Mouse (Mus musculus): ENCODE measurements at regions not wholly inside any gene's neighbourhood (a gene's known extent, or its start where the extent isn't known, plus 50 kb on each side); places are given as distances from the start of the nearest gene placed in this dataset.

DNA sequence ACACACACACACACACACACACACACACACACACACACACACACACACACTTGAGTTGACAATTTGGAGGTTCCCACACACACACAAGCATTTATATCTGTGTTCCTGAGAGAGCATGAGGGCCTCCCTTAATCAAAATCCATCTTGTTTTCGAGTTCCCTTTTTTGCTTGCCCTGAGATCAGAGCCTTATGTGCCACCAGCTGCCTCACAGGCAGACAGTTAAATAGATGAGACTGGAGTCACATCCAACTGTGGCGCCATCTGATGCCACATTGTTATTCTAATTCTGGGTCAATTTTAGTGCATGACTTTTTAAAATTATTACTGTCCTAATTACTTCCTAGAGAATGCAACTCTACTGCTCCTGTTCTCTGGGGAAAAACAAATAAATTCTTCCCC is 91.2 kb upstream of the Syndig1 start:
- no peak for DNase-seq (ENCODE audit: low read depth, low spot score)

DNA sequence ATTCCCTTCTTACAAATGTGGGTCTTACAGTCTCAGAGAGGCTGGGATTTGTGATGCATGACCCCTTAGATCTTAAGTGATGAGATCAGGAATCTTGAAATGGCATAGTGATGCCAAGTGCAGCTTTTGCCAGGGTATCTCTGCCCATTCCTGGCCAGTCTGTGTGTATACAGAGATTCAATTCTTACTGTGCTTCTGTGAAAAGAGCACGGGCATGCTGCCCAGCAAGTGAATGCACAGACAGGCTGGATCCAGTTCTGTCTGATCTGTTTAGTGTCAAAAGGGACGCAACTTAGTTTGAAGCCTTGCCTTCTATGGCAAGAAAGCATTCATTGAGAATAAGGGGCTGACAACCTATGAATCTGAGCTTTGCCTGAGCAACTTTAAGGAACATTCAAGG is 89.1 kb upstream of the Syndig1 start:
- no peaks in the 10 kb centered on the region for H3K27me3 ChIP-seq (ENCODE audit: control insufficient read depth in 1 of 2, insufficient read depth in 2 of 2, low read length in 2 of 2)
- H3K36me3 ChIP-seq (ENCODE audit: control insufficient read depth in 1 of 2, insufficient read depth in 2 of 2, low read length in 2 of 2): no peaks in the 10 kb centered on the region
- no peak for DNase-seq (ENCODE audit: low read depth, low spot score)
- no peak overlapping the region for H3K27ac ChIP-seq (ENCODE audit: control insufficient read depth, low read depth, low read length)
- TF ChIP-seq POLR2AphosphoS2 (IDR thresholded peaks at IDR 0.05; ENCODE audit: low read length) (no peak), EP300 (IDR thresholded peaks at IDR 0.05; ENCODE audit: low read depth in 1 of 2, low read length in 2 of 2) (no peak), HCFC1 (IDR thresholded peaks at IDR 0.05; ENCODE audit: low read depth, low read length) (no peak), MAZ (IDR thresholded peaks at IDR 0.05; ENCODE audit: low read depth, low read length) (no peak), USF1 (IDR thresholded peaks at IDR 0.05; ENCODE audit: low read depth, low read length) (no peak), E2F4 (IDR thresholded peaks at IDR 0.05; ENCODE audit: borderline replicate concordance, low read depth, low read length) (no peak), SMC3 (IDR thresholded peaks at IDR 0.05; ENCODE audit: low read depth, low read length) (no peak), TAL1 (IDR thresholded peaks at IDR 0.05; ENCODE audit: low read length) (no peak), MAFK (IDR thresholded peaks at IDR 0.05; ENCODE audit: borderline replicate concordance, low read depth, low read length) (no peak), NRF1 (IDR thresholded peaks at IDR 0.05; ENCODE audit: insufficient read depth, low read depth, low read length, poor library complexity, severe bottlenecking) (no peak), CTCF (IDR thresholded peaks at IDR 0.05 in 2 of 3, conservative IDR thresholded peaks at IDR 0.05 in 1 of 3; ENCODE audit: control insufficient read depth in 1 of 3, insufficient read depth in 1 of 3, low read depth in 2 of 3, low read length in 3 of 3, poor library complexity in 1 of 3, severe bottlenecking in 1 of 3) (no peak), ZKSCAN1 (IDR thresholded peaks at IDR 0.05; ENCODE audit: low read depth, low read length) (no peak), NELFE (IDR thresholded peaks at IDR 0.05; ENCODE audit: low read depth, low read length) (no peak)
- H3K4me1 ChIP-seq (ENCODE audit: control insufficient read depth in 1 of 2, insufficient read depth in 2 of 2, low read length in 2 of 2): no peaks in the 10 kb centered on the region
- no peak overlapping the region for H3K4me3 ChIP-seq (ENCODE audit: control insufficient read depth in 1 of 2, insufficient read depth in 1 of 2, low read depth in 2 of 2, low read length in 2 of 2)
- H3K9me3 ChIP-seq (replicated peaks; ENCODE audit: insufficient read depth, low read length): no peaks in the 10 kb centered on the region
- no peaks in the 10 kb centered on the region for H3K79me2 ChIP-seq (ENCODE audit: control insufficient read depth, insufficient read depth, low read length, poor library complexity)
- no peak overlapping the region for H3K9ac ChIP-seq (ENCODE audit: control insufficient read depth, low read depth, low read length, poor library complexity, severe bottlenecking)

More for the DNA sequence above, 91.2 kb upstream of the Syndig1 start:
- Histone ChIP-seq H3K27ac (ENCODE audit: control insufficient read depth, low read depth, low read length) (no peak overlapping the region), H3K9ac (ENCODE audit: control insufficient read depth, low read depth, low read length, poor library complexity, severe bottlenecking) (no peak overlapping the region), H3K9me3 (replicated peaks; ENCODE audit: insufficient read depth, low read length) (no peaks in the 10 kb centered on the region), H3K4me1 (ENCODE audit: control insufficient read depth in 1 of 2, insufficient read depth in 2 of 2, low read length in 2 of 2) (no peaks in the 10 kb centered on the region), H3K79me2 (ENCODE audit: control insufficient read depth, insufficient read depth, low read length, poor library complexity) (no peaks in the 10 kb centered on the region), H3K36me3 (ENCODE audit: control insufficient read depth in 1 of 2, insufficient read depth in 2 of 2, low read length in 2 of 2) (no peaks in the 10 kb centered on the region), H3K4me3 (ENCODE audit: control insufficient read depth in 1 of 2, insufficient read depth in 1 of 2, low read depth in 2 of 2, low read length in 2 of 2) (no peak overlapping the region), H3K27me3 (ENCODE audit: control insufficient read depth in 1 of 2, insufficient read depth in 2 of 2, low read length in 2 of 2) (no peaks in the 10 kb centered on the region)
- TF ChIP-seq POLR2AphosphoS5 (IDR thresholded peaks at IDR 0.05; ENCODE audit: borderline replicate concordance, low read depth, low read length): no peak
- no peak for TF ChIP-seq UBTF (IDR thresholded peaks at IDR 0.05; ENCODE audit: borderline replicate concordance, insufficient read depth, low read depth, low read length)
- TF ChIP-seq NRF1 (IDR thresholded peaks at IDR 0.05; ENCODE audit: insufficient read depth, low read depth, low read length, poor library complexity, severe bottlenecking): no peak
- TF ChIP-seq RCOR1 (IDR thresholded peaks at IDR 0.05; ENCODE audit: low read depth, low read length): no peak
- TF ChIP-seq NELFE (IDR thresholded peaks at IDR 0.05; ENCODE audit: low read depth, low read length): no peak

Data from MEL (cell line).